Mouse (Mus musculus) kidney, embryonic 15.5 days (tissue): Measurements from ENCODE around the gene Popdc3. TPM values are rescaled to one million over a fixed set of nuclear protein-coding genes. Genes with fewer than 3 reads are reported as not detected.
"Not testable (repeated sequence)": the region's sequence is repeated elsewhere in the genome, so short reads cannot be mapped to it uniquely, and the experiment has no call there.

ENCODE experiments used
- ATAC-seq: fragments of 200-750 bp; cut with Nextera tagmentation; replicated peaks from 2 replicates; pipeline ENCODE4 v1.8.0; 2017; ENCODE audit warnings: moderate TSS enrichment; ENCODE audit not compliant: low FRiP score
- H3K27ac ChIP-seq: fragments of 300-500 bp; sonication (generic); 2 replicates; pipeline ENCODE4 v1.5.1; 2015; ENCODE audit warnings: mild to moderate bottlenecking, inconsistent platforms
- H3K27me3 ChIP-seq: fragments of 300-500 bp; sonication (generic); 2 replicates; pipeline ENCODE4 v1.6.1; 2015; ENCODE audit warnings: inconsistent platforms
- H3K36me3 ChIP-seq: fragments of 300-500 bp; sonication (generic); 2 replicates; pipeline ENCODE4 v1.6.1; 2015; ENCODE audit warnings: inconsistent platforms
- H3K4me1 ChIP-seq: fragments of 300-500 bp; sonication (generic); 2 replicates; pipeline ENCODE4 v1.6.1; 2015; ENCODE audit warnings: inconsistent platforms
- H3K4me2 ChIP-seq: fragments of 300-500 bp; sonication (generic); 2 replicates; pipeline ENCODE4 v1.6.1; 2015; ENCODE audit warnings: moderate library complexity, mild to moderate bottlenecking, inconsistent platforms
- H3K4me3 ChIP-seq: fragments of 300-500 bp; sonication (generic); replicated peaks from 2 replicates; pipeline ENCODE4 v1.5.1; 2015; ENCODE audit warnings: mild to moderate bottlenecking, inconsistent platforms
- H3K9ac ChIP-seq: fragments of 300-500 bp; sonication (generic); 2 replicates; pipeline ENCODE4 v1.6.1; 2015; ENCODE audit warnings: mild to moderate bottlenecking, inconsistent platforms
- H3K9me3 ChIP-seq: fragments of 300-500 bp; sonication (generic); replicated peaks from 2 replicates; pipeline ENCODE4 v1.6.1; 2016; ENCODE audit warnings: inconsistent platforms
- WGBS: fragments of 180-500 bp; shearing (Covaris S2); methylation state at CpG from one replicate; pipeline ENCODE4 v1.1.7; 2015; ENCODE audit warnings: mixed read lengths; 5-methylcytosine and 5-hydroxymethylcytosine counted together
- polyA plus RNA-seq: library from polyadenylated mRNA; unstranded; fragments of >200 nt; fragmentation: Nextera tagmentation; extraction: Ambion mirVana; gene quantifications from 2 replicates; pipeline ENCODE4 v1.2.1, GENCODE M21; 2015

Popdc3 gene
- 0.63 and 0.78 TPM in 2 replicates for polyA plus RNA-seq

DNA sequence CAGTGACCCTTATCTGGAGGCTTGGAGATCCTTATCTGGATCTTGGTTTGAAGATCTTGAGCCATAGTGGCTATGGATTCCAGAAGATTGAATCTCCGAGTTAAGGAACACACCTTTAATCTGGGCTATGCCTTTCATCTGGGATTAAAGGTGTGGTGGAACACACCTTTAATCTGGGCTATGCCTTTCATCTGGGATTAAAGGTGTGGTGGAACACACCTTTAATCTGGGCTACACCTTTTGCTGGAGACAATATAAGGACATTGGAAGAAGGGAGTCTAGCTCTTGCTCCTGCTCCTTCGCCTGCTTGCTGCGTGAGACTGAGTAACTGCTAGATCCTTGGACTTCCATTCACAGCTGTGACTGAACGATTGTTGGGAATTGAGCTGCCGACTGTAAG is at the start of gene Popdc3:
Popdc3 (plus strand) TSS at position 301 of the 400 bp plus-strand sequence.
- 90% methylated on average over 2 of the region's 5 CpGs for WGBS
- H3K4me2 ChIP-seq, H3K36me3 ChIP-seq, H3K27ac ChIP-seq, H3K4me3 ChIP-seq, H3K9ac ChIP-seq, H3K9me3 ChIP-seq, H3K4me1 ChIP-seq, H3K27me3 ChIP-seq, ATAC-seq: not testable (repeated sequence)

DNA sequence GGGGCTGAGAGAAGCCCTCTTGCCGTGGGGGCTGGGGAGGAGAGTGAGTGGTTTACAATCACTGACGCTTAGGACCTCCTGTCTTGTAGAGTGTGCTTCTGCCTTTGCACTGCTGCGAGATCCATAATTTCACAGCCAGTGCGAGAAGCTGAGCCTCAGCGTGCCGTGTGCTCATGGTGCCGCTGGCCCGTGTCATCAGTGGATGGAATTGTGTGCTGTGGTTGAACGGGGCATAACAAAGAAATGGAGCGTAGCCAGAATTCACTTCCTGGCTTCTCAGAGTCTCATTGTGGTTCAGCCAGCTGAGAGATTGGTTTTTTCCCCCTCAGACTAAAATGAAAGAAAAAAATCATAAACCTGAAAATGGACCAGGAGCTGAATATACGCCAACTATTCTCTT is 48.8 kb upstream of the Popdc3 start:
- H3K4me2 ChIP-seq: peak overlapping the region; percentile 10; the same call in 1 of the 2 replicates
- H3K27ac ChIP-seq: peak overlapping the region; percentile 16; the same call in 1 of the 2 replicates
- ATAC-seq: peak; percentile 59

DNA sequence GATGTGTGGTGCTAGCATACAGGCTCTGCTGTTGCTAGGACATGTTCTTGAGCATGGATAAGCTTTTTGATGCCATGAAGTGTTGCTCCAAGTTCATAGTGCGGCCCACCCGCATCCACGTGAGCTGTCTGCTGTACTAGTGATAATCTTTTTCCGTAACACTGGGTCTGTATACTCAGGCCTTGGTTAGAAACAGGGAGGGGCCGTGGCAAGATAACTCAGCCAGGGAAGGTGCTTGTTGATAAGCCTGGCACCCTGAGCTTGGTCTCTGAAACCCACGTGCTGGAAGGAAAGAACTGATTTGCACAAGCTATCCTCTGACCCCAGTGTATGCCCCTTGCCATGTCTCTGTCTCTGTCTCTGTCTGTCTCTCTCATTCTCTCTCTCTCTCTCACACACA is 47.9 kb upstream of the Popdc3 start:
- Histone ChIP-seq H3K36me3 (peaks cover 46% of the 10 kb centered on the region), H3K4me2 (no peak overlapping the region), H3K9me3 (no peaks in the 10 kb centered on the region), H3K27ac (no peak overlapping the region), H3K4me1 (peaks cover 6% of the 10 kb centered on the region; the same call in 1 of the 2 replicates), H3K9ac (no peak overlapping the region), H3K4me3 (no peak overlapping the region), H3K27me3 (no peaks in the 10 kb centered on the region)
- ATAC-seq: 0 out of 2 replicates have a peak, but pooled peaks have one; percentile 33
- WGBS: 93% methylated on average over 6 of the region's 6 CpGs

More for the DNA sequence above, 48.8 kb upstream of the Popdc3 start:
- H3K9me3 ChIP-seq: no peaks in the 10 kb centered on the region
- no peaks in the 10 kb centered on the region for H3K27me3 ChIP-seq
- WGBS: 47% methylated on average over 11 of the region's 11 CpGs
- no peak overlapping the region for H3K9ac ChIP-seq
- peaks cover 6% of the 10 kb centered on the region; the same call in 1 of the 2 replicates for H3K4me1 ChIP-seq
- no peak overlapping the region for H3K4me3 ChIP-seq
- peaks cover 47% of the 10 kb centered on the region for H3K36me3 ChIP-seq

DNA sequence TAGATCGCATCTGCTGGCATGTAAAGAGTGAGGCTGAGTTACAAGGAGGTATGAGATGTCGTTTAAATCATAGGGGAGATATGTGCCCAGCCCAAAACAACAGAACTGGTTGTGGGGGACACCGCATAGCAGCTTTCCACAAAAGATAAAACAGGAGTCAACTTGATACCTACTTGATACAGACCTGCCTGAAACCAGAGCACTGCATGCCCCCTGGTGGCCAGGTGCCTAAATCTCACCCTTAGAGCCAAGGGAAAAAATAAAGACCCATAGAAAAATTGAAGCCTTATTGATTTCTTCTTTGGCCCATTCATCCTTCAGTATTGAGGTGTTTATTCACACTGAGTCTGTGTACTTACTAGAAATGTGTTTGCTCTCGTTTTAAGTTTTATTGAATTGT is 45.5 kb upstream of the Popdc3 start:
- WGBS: 76% methylated on average over 4 of the region's 4 CpGs
- H3K27ac ChIP-seq: no peak overlapping the region
- H3K9ac ChIP-seq: no peak overlapping the region
- no peak overlapping the region for H3K4me2 ChIP-seq
- no peak for ATAC-seq
- peaks cover 37% of the 10 kb centered on the region for H3K36me3 ChIP-seq
- no peak overlapping the region for H3K4me3 ChIP-seq
- no peaks in the 10 kb centered on the region for H3K9me3 ChIP-seq
- peaks cover 6% of the 10 kb centered on the region; the same call in 1 of the 2 replicates for H3K4me1 ChIP-seq
- no peaks in the 10 kb centered on the region for H3K27me3 ChIP-seq

GRCm38 (mm10) chr10:45136806-45137205 is 41.1 kb upstream of the Popdc3 start:
- Histone ChIP-seq H3K4me2 (no peak overlapping the region), H3K27ac (no peak overlapping the region), H3K4me3 (no peak overlapping the region), H3K4me1 (no peaks in the 10 kb centered on the region), H3K36me3 (peaks cover 21% of the 10 kb centered on the region), H3K27me3 (no peaks in the 10 kb centered on the region), H3K9me3 (no peaks in the 10 kb centered on the region), H3K9ac (no peak overlapping the region)
- 91% methylated on average over 7 of the region's 7 CpGs for WGBS
- ATAC-seq: no peak

DNA sequence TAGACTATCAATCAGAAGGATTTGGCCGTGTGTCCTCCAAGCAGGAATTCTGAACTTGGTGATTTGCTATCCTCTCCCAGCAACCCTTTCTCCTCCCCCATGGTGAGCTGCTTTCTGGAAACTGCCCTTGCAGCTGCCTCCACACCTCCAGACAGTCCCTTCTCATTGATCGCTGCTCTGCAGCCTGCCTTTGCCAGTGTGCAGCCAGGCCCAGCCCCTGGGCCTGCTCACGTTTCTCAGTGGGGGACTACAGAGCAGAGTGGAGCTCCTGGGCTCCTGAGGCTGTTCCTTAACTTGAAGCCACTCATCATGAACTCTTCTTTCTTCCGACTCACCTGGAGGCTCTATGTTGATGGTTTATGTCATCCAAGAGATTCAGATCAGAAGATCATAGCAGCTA is 38.0 kb upstream of the Popdc3 start:
- H3K4me2 ChIP-seq: no peak overlapping the region
- H3K27ac ChIP-seq: no peak overlapping the region
- peaks cover 19% of the 10 kb centered on the region for H3K36me3 ChIP-seq
- no peak overlapping the region for H3K9ac ChIP-seq
- no peaks in the 10 kb centered on the region for H3K27me3 ChIP-seq
- 52% methylated on average over 4 of the region's 4 CpGs for WGBS
- no peaks in the 10 kb centered on the region for H3K9me3 ChIP-seq
- H3K4me3 ChIP-seq: no peak overlapping the region
- ATAC-seq: no peak
- no peaks in the 10 kb centered on the region for H3K4me1 ChIP-seq

- Histone ChIP-seq H3K27me3 (no peaks in the 10 kb centered on the region), H3K4me1 (no peaks in the 10 kb centered on the region), H3K36me3 (peaks cover 12% of the 10 kb centered on the region; the same call in 1 of the 2 replicates), H3K4me3 (no peak overlapping the region), H3K4me2 (no peak overlapping the region), H3K9me3 (no peaks in the 10 kb centered on the region), H3K9ac (no peak overlapping the region), H3K27ac (no peak overlapping the region)
- 77% methylated on average over 7 of the region's 7 CpGs for WGBS
- ATAC-seq: no peak
Observed at GRCm38 (mm10) chr10:45140474-45141212, 37.3 kb upstream of the Popdc3 start.

DNA sequence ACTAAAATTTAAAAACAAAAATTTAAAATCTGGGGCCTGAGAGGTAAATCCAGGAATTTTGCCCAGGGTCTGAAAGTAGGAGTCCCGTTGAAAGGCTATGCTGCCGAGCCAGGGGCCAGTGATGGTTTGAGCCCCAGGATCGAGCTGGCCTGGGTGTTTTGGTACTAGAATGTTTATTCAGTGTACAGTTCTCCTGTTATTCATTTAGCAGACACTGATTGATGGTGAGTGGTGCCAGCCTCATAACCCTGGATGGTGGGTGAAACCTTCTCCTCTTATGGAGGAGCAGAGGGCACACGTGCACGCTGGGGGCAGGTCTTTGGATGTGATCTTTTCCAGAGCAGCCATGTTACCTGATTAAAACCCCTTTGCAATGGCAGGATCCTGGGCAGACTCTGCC is 35.5 kb upstream of the Popdc3 start:
- Histone ChIP-seq H3K4me1 (no peaks in the 10 kb centered on the region), H3K9ac (no peak overlapping the region), H3K27ac (no peak overlapping the region), H3K27me3 (no peaks in the 10 kb centered on the region), H3K36me3 (0 out of 2 replicates have a peak, but pooled peaks cover 4% of the 10 kb centered on the region), H3K4me2 (no peak overlapping the region), H3K4me3 (no peak overlapping the region), H3K9me3 (no peaks in the 10 kb centered on the region)
- WGBS: 42% methylated on average over 5 of the region's 5 CpGs
- ATAC-seq: peak; percentile 68

GRCm38 (mm10) chr10:45144038-45144817 is 33.7 kb upstream of the Popdc3 start:
- H3K27me3 ChIP-seq: no peaks in the 10 kb centered on the region
- WGBS: 98% methylated on average over 6 of the region's 6 CpGs
- H3K4me1 ChIP-seq: no peaks in the 10 kb centered on the region
- H3K4me3 ChIP-seq: no peak overlapping the region
- no peaks in the 10 kb centered on the region for H3K9me3 ChIP-seq
- peaks cover 16% of the 10 kb centered on the region; the same call in 1 of the 2 replicates for H3K36me3 ChIP-seq
- H3K27ac ChIP-seq: no peak overlapping the region
- H3K4me2 ChIP-seq: no peak overlapping the region
- no peak overlapping the region for H3K9ac ChIP-seq
- ATAC-seq: no peak

DNA sequence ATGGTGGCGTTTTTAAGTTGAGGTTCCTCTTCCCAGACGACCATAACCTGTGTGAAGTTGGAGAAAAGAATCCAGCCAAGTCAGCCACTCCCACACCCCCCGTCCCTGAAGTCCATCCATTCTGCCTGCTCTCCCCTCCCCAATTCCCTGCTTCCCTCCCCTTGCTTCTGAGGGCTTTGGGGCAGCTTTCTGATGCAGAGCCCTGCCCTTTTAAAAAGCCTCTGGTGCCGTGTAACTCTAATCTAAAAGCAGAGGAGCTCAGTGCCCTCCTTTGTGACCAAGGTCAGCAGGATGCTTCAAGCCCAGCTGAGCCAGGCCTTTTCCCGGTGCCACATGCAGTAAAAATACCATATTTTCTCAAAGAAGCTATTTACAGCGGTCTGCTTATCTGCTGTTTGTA is 31.1 kb upstream of the Popdc3 start:
- 34% methylated on average over 6 of the region's 6 CpGs for WGBS
- Histone ChIP-seq H3K9ac (no peak overlapping the region), H3K4me1 (no peaks in the 10 kb centered on the region), H3K36me3 (peaks cover 42% of the 10 kb centered on the region), H3K4me3 (no peak overlapping the region), H3K27ac (no peak overlapping the region), H3K27me3 (no peaks in the 10 kb centered on the region), H3K4me2 (no peak overlapping the region), H3K9me3 (no peaks in the 10 kb centered on the region)
- ATAC-seq: no peak

DNA sequence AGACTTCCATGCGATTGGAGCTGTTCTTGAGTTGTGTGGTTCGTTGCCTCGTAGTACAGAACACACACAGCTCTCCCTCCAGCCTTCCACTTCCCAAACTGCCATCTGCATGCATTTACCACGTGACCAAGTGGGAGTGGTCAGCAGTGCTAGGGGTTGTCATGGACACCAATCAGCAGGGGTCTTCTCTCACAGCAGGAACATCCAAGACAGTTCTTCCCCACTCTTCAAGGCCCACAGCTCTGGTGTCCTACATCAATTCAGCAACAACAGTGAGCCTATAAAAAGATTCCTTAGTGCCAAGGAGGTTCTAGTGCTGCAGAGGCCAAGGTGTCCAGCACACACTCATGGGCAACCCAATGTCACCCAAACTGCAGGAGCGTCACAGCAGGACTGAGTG is 26.8 kb upstream of the Popdc3 start:
- Histone ChIP-seq H3K4me3 (no peak overlapping the region), H3K4me2 (no peak overlapping the region), H3K36me3 (peaks cover 79% of the 10 kb centered on the region), H3K4me1 (no peaks in the 10 kb centered on the region), H3K9ac (no peak overlapping the region), H3K27me3 (no peaks in the 10 kb centered on the region), H3K27ac (no peak overlapping the region), H3K9me3 (no peaks in the 10 kb centered on the region)
- no peak for ATAC-seq
- 74% methylated on average over 5 of the region's 5 CpGs for WGBS
